Mouse (Mus musculus): Measurements from ENCODE around the gene Pomgnt2. TPM values are rescaled to one million over a fixed set of nuclear protein-coding genes. Genes with fewer than 3 reads are reported as not detected.

The Pomgnt2 gene
- total RNA-seq, 2 experiments from 2014 or later: 38.1 to 40.7 TPM

- DNase-seq (ENCODE audit: extremely low spot score in 1 of 2, low spot score in 1 of 2): no peak
These were observed 22.5 kb downstream of the Pomgnt2 start for GRCm38 (mm10) chr9:121974141-121974986.

- DNase-seq (ENCODE audit: extremely low spot score in 1 of 2, low spot score in 1 of 2): no peak
These were observed 23.7 kb downstream of the Pomgnt2 start for GRCm38 (mm10) chr9:121973207-121973606.

- DNase-seq (ENCODE audit: extremely low spot score in 1 of 2, low spot score in 1 of 2): no peak
These were observed 27.0 kb downstream of the Pomgnt2 start for GRCm38 (mm10) chr9:121969841-121970381.

- no peak for DNase-seq (ENCODE audit: extremely low spot score in 1 of 2, low spot score in 1 of 2)
These were observed 28.7 kb downstream of the Pomgnt2 start for GRCm38 (mm10) chr9:121968258-121968657.

- no peak for DNase-seq (ENCODE audit: extremely low spot score in 1 of 2, low spot score in 1 of 2)
These were observed 32.0 kb downstream of the Pomgnt2 start for GRCm38 (mm10) chr9:121964941-121965340.

- DNase-seq (ENCODE audit: extremely low spot score in 1 of 2, low spot score in 1 of 2): no peak
These were observed 36.8 kb downstream of the Pomgnt2 start for GRCm38 (mm10) chr9:121959966-121960635.

- DNase-seq (ENCODE audit: extremely low spot score in 1 of 2, low spot score in 1 of 2): no peak
These were observed 44.3 kb downstream of the Pomgnt2 start for GRCm38 (mm10) chr9:121952596-121952995.

GRCm38 (mm10) chr9:121951114-121951423 lies 45.8 kb downstream of the Pomgnt2 start:
- DNase-seq (ENCODE audit: extremely low spot score in 1 of 2, low spot score in 1 of 2): no peak

GRCm38 (mm10) chr9:121950418-121951113 lies 46.3 kb downstream of the Pomgnt2 start, which contains the start of gene Fam198a:
Fam198a (plus strand) TSS chr9:121950988.
- peak in 1 of 2 experiments; percentile 59 for DNase-seq (ENCODE audit: extremely low spot score in 1 of 2, low spot score in 1 of 2)

- no peak for DNase-seq (ENCODE audit: extremely low spot score in 1 of 2, low spot score in 1 of 2)
These were observed 48.5 kb downstream of the Pomgnt2 start for GRCm38 (mm10) chr9:121948431-121948830.

GRCm38 (mm10) chr9:121947784-121948183 lies 49.1 kb downstream of the Pomgnt2 start:
- DNase-seq (ENCODE audit: extremely low spot score in 1 of 2, low spot score in 1 of 2): peak; percentile 46 to 79

GRCm38 (mm10) chr9:121943628-121944027 lies 53.3 kb downstream of the Pomgnt2 start:
- no peak for DNase-seq (ENCODE audit: extremely low spot score in 1 of 2, low spot score in 1 of 2)

- no peak for DNase-seq (ENCODE audit: extremely low spot score in 1 of 2, low spot score in 1 of 2)
These were observed 53.9 kb downstream of the Pomgnt2 start for GRCm38 (mm10) chr9:121943005-121943404.

GRCm38 (mm10) chr9:121937944-121938355 lies 59.0 kb downstream of the Pomgnt2 start:
- no peak for DNase-seq (ENCODE audit: extremely low spot score in 1 of 2, low spot score in 1 of 2)

GRCm38 (mm10) chr9:121937451-121937864 lies 59.5 kb downstream of the Pomgnt2 start:
- DNase-seq (ENCODE audit: extremely low spot score in 1 of 2, low spot score in 1 of 2): no peak

GRCm38 (mm10) chr9:121936952-121937351 lies 60.0 kb downstream of the Pomgnt2 start:
- DNase-seq (ENCODE audit: extremely low spot score in 1 of 2, low spot score in 1 of 2): no peak

- DNase-seq (ENCODE audit: extremely low spot score in 1 of 2, low spot score in 1 of 2): no peak
These were observed 62.1 kb downstream of the Pomgnt2 start for GRCm38 (mm10) chr9:121934856-121935255.
